Mouse (Mus musculus) hindbrain, embryonic 13.5 days (tissue): ENCODE measurements around the gene Svs3b. TPM values are rescaled to one million over a fixed set of nuclear protein-coding genes. Genes with fewer than 3 reads are reported as not detected.

ENCODE experiments used
- polyA plus RNA-seq: library from polyadenylated mRNA; unstranded; fragments of >200 nt; fragmentation: Nextera tagmentation; extraction: Ambion mirVana; gene quantifications from 2 replicates; pipeline ENCODE4 v1.2.1, GENCODE M21; 2015

Svs3b gene
- polyA plus RNA-seq, 1 experiment from 2014 or later, result not detected

Other genes starting within 250 kb of the Svs3b start
- gene Pabpc1l, start 231.2 kb downstream of the Svs3b start, polyA plus RNA-seq, result 0.44 and 2.2 TPM in 2 replicates
- gene Stk4, start 186.3 kb downstream of the Svs3b start, polyA plus RNA-seq, result 21.1 and 24.0 TPM in 2 replicates
- gene Tomm34, start 185.5 kb downstream of the Svs3b start, polyA plus RNA-seq, result 47.1 and 49.5 TPM in 2 replicates
- 0.17 and 0.41 TPM in 2 replicates for gene Kcns1, start 85.5 kb downstream of the Svs3b start, polyA plus RNA-seq
- not detected in 2 replicates for gene Wfdc5, start 73.9 kb downstream of the Svs3b start, polyA plus RNA-seq
- not detected in 2 replicates for gene Wfdc12, start 66.0 kb downstream of the Svs3b start, polyA plus RNA-seq
- not detected in 2 replicates for gene Wfdc15a, start 56.5 kb downstream of the Svs3b start, polyA plus RNA-seq
- gene Wfdc15b, start 35.0 kb downstream of the Svs3b start, polyA plus RNA-seq, result not detected in 2 replicates
- gene Svs2, start 18.2 kb downstream of the Svs3b start, polyA plus RNA-seq, result not detected in 2 replicates
- gene Svs4, start 21.8 kb upstream of the Svs3b start, polyA plus RNA-seq, result not detected in 2 replicates
- gene Svs3a, start 32.6 kb upstream of the Svs3b start, polyA plus RNA-seq, result not detected in 2 replicates
- gene Svs6, start 60.1 kb upstream of the Svs3b start, polyA plus RNA-seq, result not detected in 2 replicates
- gene Svs5, start 76.1 kb upstream of the Svs3b start, polyA plus RNA-seq, result not detected in 2 replicates
- gene Slpi, start 132.5 kb upstream of the Svs3b start, polyA plus RNA-seq, result 0.49 and 0.92 TPM in 2 replicates
- 0.05 and 0.09 TPM in 2 replicates for gene Rbpjl, start 146.5 kb upstream of the Svs3b start, polyA plus RNA-seq
- 2.3 and 9.3 TPM in 2 replicates for gene Matn4, start 148.5 kb upstream of the Svs3b start, polyA plus RNA-seq
- 9.0 and 9.7 TPM in 2 replicates for gene Sdc4, start 187.2 kb upstream of the Svs3b start, polyA plus RNA-seq
- 84.3 and 85.3 TPM in 2 replicates for gene Sys1, start 200.3 kb upstream of the Svs3b start, polyA plus RNA-seq
- 5.0 and 5.9 TPM in 2 replicates for gene Gm20458, start 204.3 kb upstream of the Svs3b start, polyA plus RNA-seq
- 0.18 TPM in 1 of 2 replicates, not detected in the other for gene Trp53tg5, start 217.1 kb upstream of the Svs3b start, polyA plus RNA-seq
- gene Dbndd2, start 229.5 kb upstream of the Svs3b start, polyA plus RNA-seq, result 12.0 and 13.8 TPM in 2 replicates
- gene Pigt, start 240.9 kb upstream of the Svs3b start, polyA plus RNA-seq, result 67.3 and 71.1 TPM in 2 replicates